In the genomic region with DNA sequence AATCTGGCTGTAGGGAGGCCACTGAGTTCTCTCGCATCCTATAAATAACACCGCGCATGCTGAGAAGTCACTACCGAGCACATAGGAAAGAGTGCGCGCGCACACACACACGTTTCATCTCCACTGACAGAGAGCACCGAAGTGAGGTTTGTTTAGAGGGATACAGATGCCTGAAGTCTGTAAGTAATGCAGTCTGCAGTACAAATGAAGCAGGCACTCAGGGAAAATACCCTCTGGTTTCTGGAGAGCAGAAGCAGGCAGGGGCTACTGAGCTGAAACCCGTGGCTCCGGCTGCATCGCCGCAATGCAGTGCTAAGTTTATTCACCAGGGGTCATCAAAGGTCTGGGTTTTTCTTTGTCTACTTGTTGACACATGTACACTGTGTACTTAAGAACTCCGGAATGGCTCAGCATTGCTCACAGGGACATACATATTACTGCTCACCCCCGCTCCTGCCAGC, we compare ENCODE assay signal across 8 mouse cellular contexts.
DNase-seq lines count a peak whose midpoint lies in the region; ATAC-seq and TF ChIP-seq lines count a peak whose summit lies in the region.

No protein-coding gene starts in this region.

- H3K4me1 ChIP-seq in forebrain, embryonic 10.5 days = peaks cover 7% of the 10 kb centered on the region
- H3K4me1 ChIP-seq in heart, embryonic 16.5 days (ENCODE audit: control insufficient read depth, insufficient read depth, low read length) = no peaks in the 10 kb centered on the region
- H3K4me1 ChIP-seq in liver, adult 2 months (ENCODE audit: control insufficient read depth, insufficient read depth, low read length) = no peaks in the 10 kb centered on the region
- H3K4me1 ChIP-seq in neural tube, embryonic 13.5 days (replicated peaks) = 0 out of 2 replicates have a peak, but pooled peaks cover 6% of the 10 kb centered on the region

- no peaks in the 10 kb centered on the region for H3K36me3 ChIP-seq in forebrain, embryonic 10.5 days (replicated peaks)
- H3K36me3 ChIP-seq in heart, embryonic 16.5 days (ENCODE audit: control insufficient read depth, insufficient read depth) = no peaks in the 10 kb centered on the region
- no peaks in the 10 kb centered on the region for H3K36me3 ChIP-seq in liver, adult 2 months (ENCODE audit: control insufficient read depth, insufficient read depth, low read length)
- no peaks in the 10 kb centered on the region for H3K36me3 ChIP-seq in neural tube, embryonic 13.5 days

- DNase-seq in A20 (ENCODE audit: low read depth, low spot score) = peak; percentile 60
- DNase-seq in brain, embryonic 14.5 days (ENCODE audit: low read depth) = peak; percentile 90
- DNase-seq in forebrain, embryonic 10.5 days (ENCODE audit: extremely low spot score, low spot score) = peak; percentile 68
- DNase-seq in kidney, postnatal 14 days = peak; percentile 81
- DNase-seq in liver, adult 2 months (ENCODE audit: extremely low read depth, low read depth, low spot score) = peak; percentile 44
- peak; percentile 24 for DNase-seq in thymus, postnatal 25 days

- H3K4me2 ChIP-seq in heart, embryonic 16.5 days (ENCODE audit: low read depth, low read length) = peak overlapping the region; percentile 64
- peak overlapping the region; percentile 44 for H3K4me2 ChIP-seq in neural tube, embryonic 13.5 days

- 48% methylated on average over 15 of the region's 15 CpGs for WGBS in forebrain, embryonic 10.5 days
- WGBS in heart, embryonic 16.5 days = 27% methylated on average over 15 of the region's 15 CpGs
- 41% methylated on average over 15 of the region's 15 CpGs for WGBS in liver, adult 2 months
- WGBS in neural tube, embryonic 13.5 days = 32% methylated on average over 15 of the region's 15 CpGs

- H3K27me3 ChIP-seq in forebrain, embryonic 10.5 days (ENCODE audit: poor library complexity, severe bottlenecking) = 0 out of 2 replicates have a peak, but pooled peaks cover 10% of the 10 kb centered on the region
- no peaks in the 10 kb centered on the region for H3K27me3 ChIP-seq in heart, embryonic 16.5 days (ENCODE audit: control insufficient read depth, insufficient read depth, low read length)
- H3K27me3 ChIP-seq in liver, adult 2 months (ENCODE audit: control insufficient read depth, insufficient read depth, low read length) = no peaks in the 10 kb centered on the region
- H3K27me3 ChIP-seq in neural tube, embryonic 13.5 days = no peaks in the 10 kb centered on the region

- H3K27ac ChIP-seq in forebrain, embryonic 10.5 days = peak overlapping the region; percentile 35; the same call in 1 of the 2 replicates
- no peak overlapping the region for H3K27ac ChIP-seq in heart, embryonic 16.5 days (ENCODE audit: low read length)
- H3K27ac ChIP-seq in liver, adult 2 months (replicated peaks; ENCODE audit: insufficient read depth, low read depth, low read length) = no peak overlapping the region
- H3K27ac ChIP-seq in neural tube, embryonic 13.5 days (replicated peaks) = no peak overlapping the region

- peak; percentile 85 for ATAC-seq in heart, embryonic 16.5 days (replicated peaks; ENCODE audit: extremely low read depth, insufficient read depth, low FRiP score)
- peak; percentile 92 for ATAC-seq in neural tube, embryonic 13.5 days (ENCODE audit: low read depth)

- no peaks in the 10 kb centered on the region for H3K9me3 ChIP-seq in forebrain, embryonic 10.5 days
- H3K9me3 ChIP-seq in heart, embryonic 16.5 days (replicated peaks; ENCODE audit: control insufficient read depth, low read length) = no peaks in the 10 kb centered on the region
- H3K9me3 ChIP-seq in neural tube, embryonic 13.5 days = no peaks in the 10 kb centered on the region

- peak; percentile 71 for TF ChIP-seq CTCF in brain, embryonic 14.5 days (IDR thresholded peaks at IDR 0.05; ENCODE audit: borderline replicate concordance, extremely low read depth, insufficient read depth, insufficient read length)
- TF ChIP-seq CTCF in liver, adult 2 months (IDR thresholded peaks at IDR 0.05; ENCODE audit: low read depth, low read length) = peak; percentile 65

- no peaks in the 10 kb centered on the region for H3K79me2 ChIP-seq in liver, adult 2 months (ENCODE audit: control insufficient read depth, insufficient read depth, low read length)

- no peak overlapping the region for H3K4me3 ChIP-seq in forebrain, embryonic 10.5 days
- peak overlapping the region; percentile 56 for H3K4me3 ChIP-seq in heart, embryonic 16.5 days (ENCODE audit: low read length)
- H3K4me3 ChIP-seq in liver, adult 2 months (ENCODE audit: insufficient read depth, low read depth, low read length) = no peak overlapping the region
- H3K4me3 ChIP-seq in neural tube, embryonic 13.5 days = 0 out of 2 replicates have a peak overlapping the region, but pooled peaks have one; percentile 13

- peak overlapping the region; percentile 54 for H3K9ac ChIP-seq in heart, embryonic 16.5 days (ENCODE audit: low read length)
- no peak overlapping the region for H3K9ac ChIP-seq in liver, adult 2 months (ENCODE audit: low read depth, low read length)
- no peak overlapping the region for H3K9ac ChIP-seq in neural tube, embryonic 13.5 days

- no peak for TF ChIP-seq POLR2A in brain, embryonic 14.5 days (IDR thresholded peaks at IDR 0.05; ENCODE audit: borderline replicate concordance, extremely low read depth, insufficient read depth, insufficient read length, poor library complexity, severe bottlenecking)
- TF ChIP-seq POLR2A in liver, adult 2 months (IDR thresholded peaks at IDR 0.05; ENCODE audit: extremely low read depth, insufficient read depth, low read length) = no peak

Comparison
In these comparisons a context has a peak if more than half of its experiments do, and no peak if none do; other contexts are left out.
1. DNase-seq: peak in every context shown above with its lines; median percentile 90 in brain, embryonic 14.5 days; 81 in kidney, postnatal 14 days; 68 in forebrain, embryonic 10.5 days; 60 in A20; 44 in liver, adult 2 months; 24 in thymus, postnatal 25 days.
2. H3K4me3 ChIP-seq: peak in heart, embryonic 16.5 days (single experiment) and neural tube, embryonic 13.5 days (single experiment); none in forebrain, embryonic 10.5 days (single experiment) and liver, adult 2 months (single experiment).